Mouse (Mus musculus) lung, adult 2 months (tissue): Measurements from ENCODE around the gene Met. TPM values are rescaled to one million over a fixed set of nuclear protein-coding genes. Genes with fewer than 3 reads are reported as not detected.

Source experiments
- DNase-seq: peaks from one replicate; pipeline ENCODE4 v3.0.0; 2022
- H3K4me1 ChIP-seq: fragments of 200-500 bp; 2 replicates; pipeline ENCODE4 v1.6.1; 2011; ENCODE audit warnings: low read length; ENCODE audit not compliant: control insufficient read depth, insufficient read depth
- H3K4me3 ChIP-seq: fragments of 200-500 bp; replicated peaks from 2 replicates; pipeline ENCODE3; 2011; ENCODE audit warnings: low read depth, mild to moderate bottlenecking, control low read depth, low read length; ENCODE audit errors: extremely low read depth
- CTCF ChIP-seq: fragments of 200-500 bp; IDR thresholded peaks from 2 replicates; pipeline ENCODE4 v1.5.1; 2011; ENCODE audit warnings: mild to moderate bottlenecking, low read length, control low read depth; ENCODE audit not compliant: insufficient read depth
- POLR2A ChIP-seq: fragments of 200-500 bp; IDR thresholded peaks from 2 replicates; pipeline ENCODE4 v1.6.1; 2011; ENCODE audit warnings: low read depth, mild to moderate bottlenecking, control low read depth, low read length, borderline replicate concordance; ENCODE audit errors: extremely low read depth
- WGBS: fragments of 180-500 bp; shearing (Covaris S2); methylation state at CpG from one replicate; pipeline ENCODE4 v1.1.7; 2018; 5-methylcytosine and 5-hydroxymethylcytosine counted together
- polyA plus RNA-seq: library from polyadenylated mRNA; depleted of rRNA; stranded (reverse); fragments of >200 nt; gene quantifications from 2 replicates; pipeline ENCODE4 v1.2.3, GENCODE M21; 2012

The Met gene
- polyA plus RNA-seq, 1 experiment, result 15.5 TPM

GRCm38 (mm10) chr6:17505530-17505929 lies 41.9 kb downstream of the Met start:
- TF ChIP-seq CTCF, result no peak
- 85% methylated on average over 3 of the region's 3 CpGs for whole genome bisulfite sequencing
- H3K4me1 ChIP-seq, result peaks cover 2% of the 10 kb centered on the region; the same call in 1 of the 2 replicates
- DNase-seq, result no peak
- no peak overlapping the region for H3K4me3 ChIP-seq

DNA sequence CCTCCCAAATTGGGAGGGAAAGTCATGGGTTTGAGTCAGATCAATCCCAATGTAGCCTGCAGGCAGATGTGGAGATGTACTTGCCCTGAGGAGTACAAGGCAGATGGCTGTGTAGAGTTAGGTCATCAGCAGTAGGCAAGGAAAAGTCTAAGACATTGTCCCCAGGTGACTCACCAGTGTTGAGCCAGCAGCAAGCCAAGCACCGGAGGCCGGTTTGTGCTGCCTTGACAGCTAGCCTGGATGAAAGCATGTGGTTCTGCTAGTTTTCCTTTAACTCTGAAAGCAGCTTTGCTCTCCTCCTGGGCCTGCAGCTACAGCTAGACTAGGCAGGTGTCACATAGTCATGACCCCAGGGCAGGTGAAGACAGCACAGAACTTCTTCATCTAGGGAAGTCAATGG lies 43.2 kb downstream of the Met start:
- WGBS, result 69% methylated on average over 2 of the region's 2 CpGs
- no peak for DNase-seq
- Histone ChIP-seq H3K4me3 (no peak overlapping the region), H3K4me1 (peaks cover under 1% of the 10 kb centered on the region; the same call in 1 of the 2 replicates)
- no peak for TF ChIP-seq POLR2A

DNA sequence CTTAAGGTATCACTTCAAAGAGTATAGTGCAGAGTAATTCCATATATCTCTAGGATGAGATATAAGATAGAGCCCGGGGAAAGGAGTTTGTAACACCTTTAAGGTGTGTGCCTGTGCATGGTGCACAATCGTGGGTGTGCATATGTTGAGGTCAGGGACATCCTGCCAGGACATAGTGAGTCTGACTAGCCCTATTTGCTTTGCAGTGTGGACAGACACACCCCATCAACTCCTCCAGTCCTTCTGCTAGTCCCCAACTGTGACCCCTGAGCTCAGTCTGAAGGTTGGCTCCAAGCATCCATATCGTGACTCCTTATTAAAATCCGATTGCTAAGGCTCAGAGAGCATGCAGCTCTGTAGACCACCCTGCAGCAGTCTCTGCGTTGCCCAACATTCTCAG lies 44.6 kb downstream of the Met start:
- no peaks in the 10 kb centered on the region; the same call in 1 of the 2 replicates for H3K4me1 ChIP-seq
- no peak overlapping the region for H3K4me3 ChIP-seq
- WGBS, result 54% methylated on average over 5 of the region's 5 CpGs
- no peak for DNase-seq
- TF ChIP-seq POLR2A (no peak), CTCF (no peak)

DNA sequence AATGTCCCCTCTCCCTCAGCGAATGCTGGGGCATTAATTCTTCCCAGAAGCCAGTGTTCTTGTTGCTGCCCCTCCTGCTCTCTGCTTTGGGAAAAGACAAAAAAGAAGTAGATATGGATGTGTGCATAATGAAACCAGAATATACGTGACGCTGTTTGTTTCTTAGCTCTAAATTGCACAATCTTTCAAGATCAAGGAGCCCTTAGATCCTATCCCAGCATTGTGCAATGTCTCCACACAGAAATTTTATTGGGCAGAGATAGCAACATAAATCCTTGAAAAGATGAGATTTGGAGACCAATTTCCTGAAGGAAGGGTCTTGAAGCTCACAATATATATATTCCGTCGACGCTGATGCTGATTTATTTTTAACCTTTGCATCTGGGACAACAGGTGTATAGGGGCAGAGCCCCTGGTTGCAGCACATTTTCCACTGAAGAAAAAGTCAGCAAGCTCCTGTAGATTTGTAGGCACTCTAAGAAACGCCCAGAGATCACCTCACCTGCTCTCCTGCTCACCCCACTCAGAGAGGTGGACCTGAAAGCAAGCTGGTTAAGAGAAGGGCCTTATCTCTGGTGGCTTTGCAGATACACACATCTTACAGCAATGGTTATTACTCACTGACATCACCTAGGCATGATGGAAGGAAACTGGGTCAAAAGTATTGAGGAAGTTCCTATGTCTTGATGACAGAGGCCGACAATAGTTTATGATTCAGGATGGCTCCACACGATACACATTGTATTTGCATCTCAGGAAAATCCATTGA lies 45.2 kb downstream of the Met start:
- WGBS, result 61% methylated on average over 9 of the region's 9 CpGs
- H3K4me1 ChIP-seq, result no peaks in the 10 kb centered on the region; the same call in 1 of the 2 replicates
- H3K4me3 ChIP-seq, result no peak overlapping the region
- TF ChIP-seq CTCF, result no peak
- no peak for DNase-seq

- H3K4me1 ChIP-seq, result no peaks in the 10 kb centered on the region; the same call in 1 of the 2 replicates
- no peak for DNase-seq
- no peak for TF ChIP-seq POLR2A
- no peak for TF ChIP-seq CTCF
- no peak overlapping the region for H3K4me3 ChIP-seq
- 90% methylated on average over 15 of the region's 15 CpGs for WGBS
These were observed 49.8 kb downstream of the Met start for GRCm38 (mm10) chr6:17513381-17513780.

DNA sequence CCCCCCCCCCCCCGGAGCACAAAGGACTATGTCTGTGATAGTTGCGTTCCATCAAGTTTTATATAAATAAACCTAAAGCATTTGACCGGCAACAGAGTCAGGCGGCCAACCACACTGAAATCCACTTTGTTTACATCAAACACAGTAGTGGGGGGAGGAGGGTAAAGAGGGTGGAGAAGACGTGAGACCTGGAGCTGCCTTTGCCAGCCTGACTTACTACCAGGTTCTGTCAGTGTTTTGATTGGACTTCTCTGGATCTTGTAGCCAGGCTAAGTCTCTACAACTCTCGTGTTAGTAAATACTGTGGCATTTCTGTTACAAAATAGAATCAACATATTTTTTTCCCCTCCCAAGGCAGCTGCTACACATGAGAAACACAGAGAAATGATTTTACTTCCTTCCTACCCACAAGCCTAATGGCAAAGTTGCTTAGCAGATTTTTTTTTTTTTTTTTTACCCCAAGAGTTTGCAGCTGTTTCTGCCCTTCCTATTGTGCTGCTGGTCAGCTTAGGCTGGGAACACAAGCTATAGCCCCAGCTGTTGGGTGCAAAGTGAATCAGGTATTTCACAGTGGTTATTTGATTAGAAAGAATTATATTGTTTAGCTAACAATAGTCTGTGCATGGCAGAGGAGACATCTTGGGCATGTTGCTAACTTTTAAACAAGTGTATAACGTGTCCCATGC lies 52.3 kb downstream of the Met start:
- no peak for DNase-seq
- WGBS, result 18% methylated on average over 7 of the region's 7 CpGs
- Histone ChIP-seq H3K4me3 (no peak overlapping the region), H3K4me1 (no peaks in the 10 kb centered on the region; the same call in 1 of the 2 replicates)
- no peak for TF ChIP-seq POLR2A
- no peak for TF ChIP-seq CTCF

DNA sequence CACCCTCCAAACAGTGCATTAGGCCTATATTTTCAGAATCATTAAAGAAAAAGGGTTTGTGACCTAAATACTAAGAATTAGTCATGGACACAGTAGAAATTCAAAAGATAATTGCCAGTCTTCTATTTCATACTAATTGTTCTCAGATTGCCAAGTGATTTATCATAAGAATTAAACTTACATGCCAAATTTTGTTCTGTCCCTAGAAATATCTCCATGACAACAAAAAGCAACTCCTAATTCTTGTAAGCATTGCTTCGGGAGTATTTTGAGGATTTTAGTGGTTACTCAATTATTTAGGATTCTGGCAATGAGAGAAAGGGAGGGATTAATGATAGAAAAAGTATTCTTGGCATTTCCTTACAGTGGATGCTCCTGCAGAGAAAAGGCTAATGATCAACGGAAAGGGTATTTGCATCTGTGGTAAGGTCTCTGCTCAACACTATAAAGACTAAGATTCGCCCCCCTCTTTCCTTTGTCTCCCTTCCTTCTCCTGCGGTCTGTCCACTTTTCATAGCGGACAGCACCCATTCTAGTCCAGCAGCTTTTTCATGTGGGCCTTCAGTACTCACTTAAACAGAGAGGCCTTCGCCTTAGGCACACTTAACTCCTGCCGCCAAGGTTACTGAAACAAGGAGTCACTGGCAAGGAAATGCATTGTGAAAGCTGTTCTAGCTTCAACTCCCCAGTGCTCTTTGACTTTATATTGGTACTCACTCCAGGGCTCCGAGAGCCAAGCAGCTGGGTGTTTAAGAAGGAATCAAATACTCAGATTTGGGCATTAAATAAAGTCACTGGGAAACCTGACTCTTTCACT lies 58.5 kb downstream of the Met start:
- no peak for DNase-seq
- no peak overlapping the region for H3K4me3 ChIP-seq
- WGBS, result 60% methylated on average over 8 of the region's 8 CpGs
- H3K4me1 ChIP-seq, result no peaks in the 10 kb centered on the region; the same call in 1 of the 2 replicates
- no peak for TF ChIP-seq CTCF

DNA sequence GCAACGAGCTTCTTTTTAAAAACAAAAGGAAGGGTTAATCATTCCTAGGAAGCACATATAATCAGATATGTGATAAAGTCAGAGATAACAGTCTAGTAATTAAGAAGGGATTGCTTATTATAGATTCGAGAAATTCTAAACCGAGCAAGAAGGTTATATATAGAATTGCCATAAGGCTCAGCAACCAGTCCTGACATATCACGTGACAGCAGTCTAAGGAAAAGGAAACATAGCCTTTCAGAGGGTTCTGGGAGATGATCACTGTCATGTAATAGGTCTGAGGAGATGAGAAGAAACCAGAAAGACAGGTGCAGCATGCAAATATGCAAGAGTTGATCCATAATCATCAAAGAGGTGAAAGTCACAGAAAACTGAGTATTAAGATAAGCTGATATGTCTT lies 59.3 kb downstream of the Met start:
- DNase-seq, result no peak
- TF ChIP-seq CTCF (no peak), POLR2A (no peak)
- WGBS, result 63% methylated on average over 4 of the region's 4 CpGs
- H3K4me3 ChIP-seq, result no peak overlapping the region
- no peaks in the 10 kb centered on the region; the same call in 1 of the 2 replicates for H3K4me1 ChIP-seq

DNA sequence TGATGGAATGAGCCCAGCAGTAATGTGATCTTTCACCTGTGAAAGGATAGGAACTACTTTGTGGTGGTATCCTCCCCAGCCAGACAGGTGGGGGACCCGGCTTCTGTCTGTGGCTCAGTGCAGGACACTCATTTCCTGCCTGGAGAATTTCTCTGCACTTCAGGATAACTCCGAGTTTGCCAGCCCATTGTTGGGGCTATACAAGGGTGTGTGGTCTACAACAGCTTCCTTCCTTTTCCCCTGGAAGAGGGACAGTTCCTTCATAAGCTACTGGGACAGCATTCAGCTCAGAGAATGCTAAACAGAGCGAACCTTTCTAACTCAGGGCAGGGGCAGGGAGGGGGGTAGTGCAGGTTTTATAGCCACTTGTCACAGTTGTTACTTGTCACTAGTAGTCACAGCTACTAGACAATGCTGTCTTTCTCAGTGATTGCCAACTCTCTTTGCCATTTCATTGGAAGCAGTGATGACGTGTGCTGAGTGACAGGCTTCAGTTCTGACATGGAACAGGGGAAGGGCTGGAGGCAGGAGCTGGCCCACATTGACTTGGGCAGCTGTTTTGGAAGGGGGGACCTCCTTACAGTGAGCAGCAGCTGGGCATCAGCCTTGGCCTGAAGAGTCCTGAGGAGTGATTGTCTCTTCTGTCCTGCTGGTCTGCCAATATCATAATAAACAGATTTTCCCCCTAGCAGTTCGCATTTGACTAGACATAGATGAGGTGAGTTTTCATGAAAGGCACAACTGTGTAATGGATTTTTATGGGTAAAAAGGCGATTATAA lies 66.1 kb downstream of the Met start:
- Histone ChIP-seq H3K4me1 (no peaks in the 10 kb centered on the region), H3K4me3 (no peak overlapping the region)
- TF ChIP-seq POLR2A (no peak), CTCF (no peak)
- WGBS, result 43% methylated on average over 6 of the region's 6 CpGs
- DNase-seq, result no peak
